Mouse (Mus musculus) heart, embryonic 12.5 days (tissue): ENCODE data around the gene Pias1. TPM values are rescaled to one million over a fixed set of nuclear protein-coding genes. Genes with fewer than 3 reads are reported as not detected.
A peak's percentile ranks its signal among the peaks of the same experiment; 100 is the strongest.

Experiments used
- ATAC-seq: fragments of 200-750 bp; cut with Nextera tagmentation; 2 replicates; pipeline ENCODE4 v1.8.0; 2017; ENCODE audit warnings: moderate TSS enrichment, moderate library complexity; ENCODE audit not compliant: insufficient number of reproducible peaks, low FRiP score
- H3K27ac ChIP-seq: fragments of 300-500 bp; sonication (generic); 2 replicates; pipeline ENCODE4 v1.5.1; 2016; ENCODE audit warnings: mild to moderate bottlenecking, moderate library complexity; ENCODE audit not compliant: poor library complexity, severe bottlenecking
- H3K27me3 ChIP-seq: fragments of 300-500 bp; sonication (generic); replicated peaks from 2 replicates; pipeline ENCODE4 v1.6.1; 2016; ENCODE audit warnings: mild to moderate bottlenecking, moderate library complexity
- H3K36me3 ChIP-seq: fragments of 300-500 bp; sonication (generic); 2 replicates; pipeline ENCODE4 v1.6.1; 2016; ENCODE audit warnings: mild to moderate bottlenecking, moderate library complexity
- H3K4me1 ChIP-seq: fragments of 300-500 bp; sonication (generic); replicated peaks from 2 replicates; pipeline ENCODE4 v1.6.1; 2016; ENCODE audit warnings: mild to moderate bottlenecking
- H3K4me2 ChIP-seq: fragments of 300-500 bp; sonication (generic); 2 replicates; pipeline ENCODE4 v1.6.1; 2016; ENCODE audit warnings: mild to moderate bottlenecking, moderate library complexity
- H3K4me3 ChIP-seq: fragments of 300-500 bp; sonication (generic); 2 replicates; pipeline ENCODE4 v1.5.1; 2016; ENCODE audit warnings: mild to moderate bottlenecking
- H3K9ac ChIP-seq: fragments of 300-500 bp; sonication (generic); 2 replicates; pipeline ENCODE4 v1.6.1; 2016; ENCODE audit warnings: mild to moderate bottlenecking, moderate library complexity
- H3K9me3 ChIP-seq: fragments of 300-500 bp; sonication (generic); replicated peaks from 2 replicates; pipeline ENCODE4 v1.6.1; 2016; ENCODE audit warnings: mild to moderate bottlenecking, moderate library complexity
- WGBS: fragments of 180-500 bp; shearing (Covaris S2); methylation state at CpG from one replicate; pipeline ENCODE4 v1.1.7; 2016; 5-methylcytosine and 5-hydroxymethylcytosine counted together
- polyA plus RNA-seq: library from polyadenylated mRNA; unstranded; fragments of >200 nt; fragmentation: Nextera tagmentation; extraction: Ambion mirVana; gene quantifications from 2 replicates; pipeline ENCODE4 v1.2.1, GENCODE M21; 2016

Gene Pias1
- polyA plus RNA-seq, 1 experiment from 2014 or later, result 42.9 TPM

- H3K9me3 ChIP-seq, result no peaks in the 10 kb centered on the region
- H3K27me3 ChIP-seq, result no peaks in the 10 kb centered on the region
- ATAC-seq, result no peak
- H3K27ac ChIP-seq, result no peak overlapping the region
- H3K4me2 ChIP-seq, result no peak overlapping the region
- no peak overlapping the region for H3K9ac ChIP-seq
- H3K4me3 ChIP-seq, result no peak overlapping the region
- 73% methylated on average over 9 of the region's 9 CpGs for WGBS
- peaks cover 2% of the 10 kb centered on the region; the same call in 1 of the 2 replicates for H3K36me3 ChIP-seq
- H3K4me1 ChIP-seq, result peaks cover 21% of the 10 kb centered on the region
These were observed 130.5 kb downstream of the Pias1 start for GRCm38 (mm10) chr9:62857216-62857615.

- Histone ChIP-seq H3K4me3 (no peak overlapping the region), H3K9ac (no peak overlapping the region), H3K36me3 (peaks cover 27% of the 10 kb centered on the region), H3K27ac (no peak overlapping the region), H3K9me3 (no peaks in the 10 kb centered on the region), H3K27me3 (no peaks in the 10 kb centered on the region), H3K4me1 (peaks cover 21% of the 10 kb centered on the region), H3K4me2 (no peak overlapping the region)
- WGBS, result 50% methylated on average over 4 of the region's 4 CpGs
- no peak for ATAC-seq
These were observed 133.2 kb downstream of the Pias1 start for GRCm38 (mm10) chr9:62854483-62854882.

GRCm38 (mm10) chr9:62851571-62851970 is 136.2 kb downstream of the Pias1 start:
- no peaks in the 10 kb centered on the region for H3K27me3 ChIP-seq
- H3K9ac ChIP-seq, result no peak overlapping the region
- H3K4me1 ChIP-seq, result peaks cover 14% of the 10 kb centered on the region
- H3K27ac ChIP-seq, result no peak overlapping the region
- no peak overlapping the region for H3K4me2 ChIP-seq
- 84% methylated on average over 2 of the region's 2 CpGs for WGBS
- H3K36me3 ChIP-seq, result peaks cover 43% of the 10 kb centered on the region
- ATAC-seq, result no peak
- no peaks in the 10 kb centered on the region for H3K9me3 ChIP-seq
- H3K4me3 ChIP-seq, result no peak overlapping the region

GRCm38 (mm10) chr9:62848641-62849040 is 139.1 kb downstream of the Pias1 start:
- Histone ChIP-seq H3K9me3 (no peaks in the 10 kb centered on the region), H3K9ac (no peak overlapping the region), H3K36me3 (peaks cover 44% of the 10 kb centered on the region), H3K27me3 (no peaks in the 10 kb centered on the region), H3K27ac (no peak overlapping the region), H3K4me3 (no peak overlapping the region), H3K4me1 (peaks cover 5% of the 10 kb centered on the region), H3K4me2 (no peak overlapping the region)
- no peak for ATAC-seq
- WGBS, result 89% methylated on average over 3 of the region's 3 CpGs

GRCm38 (mm10) chr9:62847694-62848093 is 140.0 kb downstream of the Pias1 start:
- 4% methylated on average over 3 of the region's 3 CpGs for WGBS
- Histone ChIP-seq H3K27ac (no peak overlapping the region), H3K36me3 (peaks cover 44% of the 10 kb centered on the region), H3K9ac (no peak overlapping the region; the same call in 1 of the 2 replicates), H3K9me3 (no peaks in the 10 kb centered on the region), H3K4me3 (no peak overlapping the region), H3K27me3 (no peaks in the 10 kb centered on the region), H3K4me1 (peaks cover 5% of the 10 kb centered on the region), H3K4me2 (no peak overlapping the region)
- ATAC-seq, result peak; percentile 64

GRCm38 (mm10) chr9:62844461-62844860 is 143.3 kb downstream of the Pias1 start:
- Histone ChIP-seq H3K27me3 (no peaks in the 10 kb centered on the region), H3K9me3 (no peaks in the 10 kb centered on the region), H3K4me1 (peaks cover 12% of the 10 kb centered on the region), H3K9ac (no peak overlapping the region), H3K27ac (no peak overlapping the region), H3K4me3 (no peak overlapping the region), H3K36me3 (peaks cover 17% of the 10 kb centered on the region), H3K4me2 (no peak overlapping the region)
- no peak for ATAC-seq
- 85% methylated on average over 5 of the region's 5 CpGs for WGBS

GRCm38 (mm10) chr9:62843356-62844024 is 144.2 kb downstream of the Pias1 start:
- 75% methylated on average over 10 of the region's 10 CpGs for WGBS
- Histone ChIP-seq H3K9me3 (no peaks in the 10 kb centered on the region), H3K4me1 (peaks cover 17% of the 10 kb centered on the region)

GRCm38 (mm10) chr9:62839172-62839770 is 148.5 kb downstream of the Pias1 start:
- peak overlapping the region; percentile 85 for H3K27ac ChIP-seq
- no peaks in the 10 kb centered on the region for H3K36me3 ChIP-seq
- peaks cover 18% of the 10 kb centered on the region for H3K4me1 ChIP-seq
- no peaks in the 10 kb centered on the region for H3K9me3 ChIP-seq
- H3K9ac ChIP-seq, result peak overlapping the region; percentile 94
- no peak; the same call in 1 of the 2 replicates for ATAC-seq
- H3K27me3 ChIP-seq, result no peaks in the 10 kb centered on the region
- H3K4me3 ChIP-seq, result peak overlapping the region; percentile 86
- WGBS, result 14% methylated on average over 14 of the region's 14 CpGs
- peak overlapping the region; percentile 95 for H3K4me2 ChIP-seq

More at GRCm38 (mm10) chr9:62843356-62844024, 144.2 kb downstream of the Pias1 start:
- no peak overlapping the region for H3K4me2 ChIP-seq
- no peaks in the 10 kb centered on the region for H3K27me3 ChIP-seq
- ATAC-seq, result no peak
- no peak overlapping the region for H3K4me3 ChIP-seq
- no peak overlapping the region for H3K9ac ChIP-seq
- no peak overlapping the region for H3K27ac ChIP-seq
- H3K36me3 ChIP-seq, result peaks cover 11% of the 10 kb centered on the region; the same call in 1 of the 2 replicates

GRCm38 (mm10) chr9:62838506-62839171 is 149.1 kb downstream of the Pias1 start, which contains the start of gene Cln6:
TSS of gene Cln6 (plus strand) at chr9:62838785.
- Histone ChIP-seq H3K27ac (peak within 1 kb of the TSS; percentile 85), H3K36me3 (no peaks in the 10 kb centered on the region), H3K9me3 (no peaks in the 10 kb centered on the region), H3K9ac (peak within 1 kb of the TSS; percentile 94), H3K4me3 (peak within 1 kb of the TSS; percentile 86), H3K4me2 (peak within 1 kb of the TSS; percentile 95), H3K4me1 (peaks cover 18% of the 10 kb centered on the region), H3K27me3 (no peaks in the 10 kb centered on the region)
- ATAC-seq, result peak; percentile 92
- 0% methylated on average over 48 of the region's 48 CpGs for WGBS

- 12% methylated on average over 8 of the region's 8 CpGs for WGBS
- Histone ChIP-seq H3K4me1 (peaks cover 18% of the 10 kb centered on the region), H3K4me3 (peak overlapping the region; percentile 86), H3K36me3 (no peaks in the 10 kb centered on the region), H3K4me2 (peak overlapping the region; percentile 95), H3K9ac (peak overlapping the region; percentile 2; the same call in 1 of the 2 replicates), H3K27ac (peak overlapping the region; percentile 61), H3K27me3 (no peaks in the 10 kb centered on the region), H3K9me3 (no peaks in the 10 kb centered on the region)
- ATAC-seq, result no peak
These were observed 149.6 kb downstream of the Pias1 start for GRCm38 (mm10) chr9:62838146-62838505.

- Histone ChIP-seq H3K36me3 (no peaks in the 10 kb centered on the region), H3K4me1 (peaks cover 18% of the 10 kb centered on the region), H3K27me3 (no peaks in the 10 kb centered on the region), H3K4me2 (peak overlapping the region; percentile 95), H3K9me3 (no peaks in the 10 kb centered on the region), H3K9ac (no peak overlapping the region), H3K4me3 (peak overlapping the region; percentile 86; the same call in 1 of the 2 replicates), H3K27ac (peak overlapping the region; percentile 61)
- 37% methylated on average over 3 of the region's 3 CpGs for WGBS
- ATAC-seq, result no peak
These were observed 150.1 kb downstream of the Pias1 start for GRCm38 (mm10) chr9:62837611-62838010.
